Mouse (Mus musculus): Measurements from ENCODE around the gene Zg16.

Gene Zg16

GRCm38 (mm10) chr7:127008239-127009019, 78.7 kb downstream of the Zg16 start:
- DNase-seq (ENCODE audit: low read depth, low spot score): peak; percentile 99

- DNase-seq (ENCODE audit: low read depth, low spot score): no peak
These were observed 79.7 kb downstream of the Zg16 start for GRCm38 (mm10) chr7:127007313-127008024.

- no peak for DNase-seq (ENCODE audit: low read depth, low spot score)
These were observed 82.8 kb downstream of the Zg16 start for GRCm38 (mm10) chr7:127004122-127004875.

GRCm38 (mm10) chr7:127003620-127004019, 83.5 kb downstream of the Zg16 start:
- DNase-seq (ENCODE audit: low read depth, low spot score): no peak

All from brain, adult 2 months (tissue).